In genomic region chr14:36919886-36920285, GRCm38 (mm10) we compare ENCODE assay signal across 11 mouse cellular contexts. TPM values are rescaled to one million over a fixed set of nuclear protein-coding genes. Genes with fewer than 3 reads are reported as not detected.
DNase-seq lines count a peak whose midpoint lies in the region; ATAC-seq and TF ChIP-seq lines count a peak whose summit lies in the region.
"Had no signal": no experiment of that assay in that cellular context is flagged by ENCODE, and none has a peak within 500 bp of the region (broad histone marks: within the 10 kb centered on the region; RNA-seq: fewer than 3 reads in every experiment).

No protein-coding gene starts in this region.

- peaks cover 11% of the 10 kb centered on the region; the same call in 1 of the 2 replicates for H3K36me3 ChIP-seq in forebrain, postnatal 0 days (ENCODE audit: insufficient read depth)
- peaks cover 14% of the 10 kb centered on the region for H3K36me3 ChIP-seq in forebrain, embryonic 13.5 days (ENCODE audit: poor library complexity, severe bottlenecking)
- peaks cover 9% of the 10 kb centered on the region; the same call in 1 of the 2 replicates for H3K36me3 ChIP-seq in hindbrain, embryonic 15.5 days
- H3K36me3 ChIP-seq in hindbrain, embryonic 12.5 days, result peaks cover 18% of the 10 kb centered on the region
- H3K36me3 ChIP-seq in limb, embryonic 12.5 days, result no peaks in the 10 kb centered on the region
- H3K36me3 ChIP-seq in limb, embryonic 10.5 days, result 0 out of 2 replicates have a peak, but pooled peaks cover 4% of the 10 kb centered on the region
- peaks cover 11% of the 10 kb centered on the region; the same call in 1 of the 2 replicates for H3K36me3 ChIP-seq in limb, embryonic 13.5 days

- no peak overlapping the region for H3K9ac ChIP-seq in forebrain, postnatal 0 days
- no peak overlapping the region for H3K9ac ChIP-seq in forebrain, embryonic 13.5 days
- no peak overlapping the region for H3K9ac ChIP-seq in hindbrain, embryonic 15.5 days
- no peak overlapping the region for H3K9ac ChIP-seq in hindbrain, embryonic 12.5 days
- no peak overlapping the region for H3K9ac ChIP-seq in limb, embryonic 12.5 days (replicated peaks)
- H3K9ac ChIP-seq in limb, embryonic 13.5 days, result no peak overlapping the region
- H3K9ac ChIP-seq: neural tube, embryonic 12.5 days had no signal

- ATAC-seq in forebrain, postnatal 0 days, result no peak
- ATAC-seq in forebrain, embryonic 13.5 days, result no peak
- no peak for ATAC-seq in hindbrain, embryonic 15.5 days (ENCODE audit: low FRiP score, low read depth)
- no peak for ATAC-seq in hindbrain, embryonic 12.5 days (ENCODE audit: low FRiP score)
- ATAC-seq in limb, embryonic 12.5 days (ENCODE audit: insufficient number of reproducible peaks, insufficient read depth, low FRiP score, low TSS enrichment, low read depth), result no peak
- ATAC-seq in limb, embryonic 13.5 days (ENCODE audit: low FRiP score, low read depth), result no peak

- DNase-seq in forebrain, postnatal 0 days, result no peak
- no peak for DNase-seq in limb, embryonic 10.5 days (ENCODE audit: low spot score)
- no peak for DNase-seq in adrenal gland, postnatal 36 days
- DNase-seq: thymus, postnatal 14 days had no signal

- peak overlapping the region; percentile 76; the same call in 1 of the 2 replicates for H3K27ac ChIP-seq in forebrain, postnatal 0 days (ENCODE audit: low read depth, low read length)
- no peak overlapping the region for H3K27ac ChIP-seq in forebrain, embryonic 13.5 days
- H3K27ac ChIP-seq in hindbrain, embryonic 15.5 days (replicated peaks), result peak overlapping the region; percentile 78; the same call in 1 of the 2 replicates
- no peak overlapping the region for H3K27ac ChIP-seq in hindbrain, embryonic 12.5 days
- peak overlapping the region; percentile 90; the same call in 1 of the 2 replicates for H3K27ac ChIP-seq in limb, embryonic 12.5 days
- H3K27ac ChIP-seq in limb, embryonic 10.5 days, result no peak overlapping the region
- H3K27ac ChIP-seq in limb, embryonic 13.5 days, result peak overlapping the region; percentile 89; the same call in 1 of the 2 replicates
- H3K27ac ChIP-seq: neural tube, embryonic 12.5 days had no signal

- no peaks in the 10 kb centered on the region for H3K4me1 ChIP-seq in forebrain, postnatal 0 days (ENCODE audit: insufficient read depth)
- no peaks in the 10 kb centered on the region for H3K4me1 ChIP-seq in forebrain, embryonic 13.5 days
- H3K4me1 ChIP-seq in hindbrain, embryonic 15.5 days (replicated peaks), result no peaks in the 10 kb centered on the region
- no peaks in the 10 kb centered on the region for H3K4me1 ChIP-seq in hindbrain, embryonic 12.5 days
- H3K4me1 ChIP-seq in limb, embryonic 12.5 days (replicated peaks), result peaks cover 12% of the 10 kb centered on the region; the same call in 1 of the 2 replicates
- H3K4me1 ChIP-seq in limb, embryonic 10.5 days, result 0 out of 2 replicates have a peak, but pooled peaks cover 4% of the 10 kb centered on the region
- H3K4me1 ChIP-seq in limb, embryonic 13.5 days, result peaks cover 20% of the 10 kb centered on the region
- H3K4me1 ChIP-seq: midbrain, embryonic 10.5 days; neural tube, embryonic 12.5 days had no signal

- no peaks in the 10 kb centered on the region for H3K27me3 ChIP-seq in forebrain, postnatal 0 days (ENCODE audit: insufficient read depth, low read length)
- H3K27me3 ChIP-seq in forebrain, embryonic 13.5 days, result no peaks in the 10 kb centered on the region
- no peaks in the 10 kb centered on the region for H3K27me3 ChIP-seq in hindbrain, embryonic 15.5 days
- H3K27me3 ChIP-seq in hindbrain, embryonic 12.5 days, result no peaks in the 10 kb centered on the region
- H3K27me3 ChIP-seq in limb, embryonic 12.5 days, result no peaks in the 10 kb centered on the region
- no peaks in the 10 kb centered on the region for H3K27me3 ChIP-seq in limb, embryonic 10.5 days (ENCODE audit: low read depth, poor library complexity, severe bottlenecking)
- no peaks in the 10 kb centered on the region for H3K27me3 ChIP-seq in limb, embryonic 13.5 days
- H3K27me3 ChIP-seq: neural tube, embryonic 12.5 days had no signal

- no peak overlapping the region for H3K4me3 ChIP-seq in forebrain, postnatal 0 days (ENCODE audit: low read depth, low read length)
- H3K4me3 ChIP-seq in forebrain, embryonic 13.5 days, result no peak overlapping the region
- H3K4me3 ChIP-seq in hindbrain, embryonic 15.5 days, result no peak overlapping the region
- H3K4me3 ChIP-seq in hindbrain, embryonic 12.5 days, result no peak overlapping the region
- no peak overlapping the region for H3K4me3 ChIP-seq in limb, embryonic 12.5 days (replicated peaks)
- H3K4me3 ChIP-seq in limb, embryonic 10.5 days, result no peak overlapping the region
- no peak overlapping the region for H3K4me3 ChIP-seq in limb, embryonic 13.5 days
- H3K4me3 ChIP-seq: midbrain, embryonic 10.5 days; neural tube, embryonic 12.5 days had no signal

- H3K4me2 ChIP-seq in forebrain, postnatal 0 days (ENCODE audit: low read depth), result no peak overlapping the region
- no peak overlapping the region for H3K4me2 ChIP-seq in forebrain, embryonic 13.5 days
- no peak overlapping the region for H3K4me2 ChIP-seq in hindbrain, embryonic 15.5 days
- H3K4me2 ChIP-seq in hindbrain, embryonic 12.5 days (replicated peaks), result no peak overlapping the region
- H3K4me2 ChIP-seq in limb, embryonic 12.5 days, result no peak overlapping the region
- 0 out of 2 replicates have a peak overlapping the region, but pooled peaks have one; percentile 46 for H3K4me2 ChIP-seq in limb, embryonic 13.5 days (replicated peaks)
- H3K4me2 ChIP-seq: neural tube, embryonic 12.5 days had no signal

- 90% methylated on average over 8 of the region's 8 CpGs for WGBS in forebrain, postnatal 0 days
- WGBS in forebrain, embryonic 13.5 days, result 95% methylated on average over 8 of the region's 8 CpGs
- 95% methylated on average over 8 of the region's 8 CpGs for WGBS in hindbrain, embryonic 15.5 days
- 93% methylated on average over 8 of the region's 8 CpGs for WGBS in hindbrain, embryonic 12.5 days
- WGBS in limb, embryonic 12.5 days, result 86% methylated on average over 8 of the region's 8 CpGs
- whole genome bisulfite sequencing in limb, embryonic 10.5 days, result 95% methylated on average over 8 of the region's 8 CpGs
- WGBS in limb, embryonic 13.5 days, result 76% methylated on average over 8 of the region's 8 CpGs

- no peak for TF ChIP-seq CTCF in forebrain, postnatal 0 days (IDR thresholded peaks at IDR 0.05; ENCODE audit: low read depth)

- no peaks in the 10 kb centered on the region for H3K9me3 ChIP-seq in forebrain, postnatal 0 days (ENCODE audit: low read length)
- H3K9me3 ChIP-seq in forebrain, embryonic 13.5 days (replicated peaks), result no peaks in the 10 kb centered on the region
- H3K9me3 ChIP-seq in hindbrain, embryonic 15.5 days, result no peaks in the 10 kb centered on the region
- H3K9me3 ChIP-seq in hindbrain, embryonic 12.5 days (replicated peaks), result no peaks in the 10 kb centered on the region
- H3K9me3 ChIP-seq in limb, embryonic 12.5 days, result no peaks in the 10 kb centered on the region
- no peaks in the 10 kb centered on the region for H3K9me3 ChIP-seq in limb, embryonic 10.5 days (replicated peaks)
- no peaks in the 10 kb centered on the region for H3K9me3 ChIP-seq in limb, embryonic 13.5 days
- H3K9me3 ChIP-seq: midbrain, embryonic 10.5 days; neural tube, embryonic 12.5 days had no signal

RNA-seq across cellular contexts. Expression of gene Ccser2, which starts 48.7 kb away (rescaled TPM):
- 88.8 and 98.3 TPM in 2 replicates for total RNA-seq in forebrain, postnatal 0 days (2014; rRNA removed)
- polyA plus RNA-seq in forebrain, postnatal 0 days (2015; fragmentation: Nextera tagmentation; extraction: Ambion mirVana), result 73.1 and 101 TPM in 2 replicates
- polyA plus RNA-seq in forebrain, embryonic 13.5 days (2015; fragmentation: Nextera tagmentation; extraction: Ambion mirVana), result 52.7 and 53.2 TPM in 2 replicates
- polyA plus RNA-seq in hindbrain, embryonic 15.5 days (2015; fragmentation: Nextera tagmentation; extraction: Ambion mirVana), result 97.2 and 103 TPM in 2 replicates
- 58.0 and 59.4 TPM in 2 replicates for polyA plus RNA-seq in hindbrain, embryonic 12.5 days (2016; fragmentation: Nextera tagmentation; extraction: Ambion mirVana)
- polyA plus RNA-seq in limb, embryonic 12.5 days (2016; fragmentation: Nextera tagmentation; extraction: Ambion mirVana), result 32.3 and 32.6 TPM in 2 replicates
- 20.0 and 25.5 TPM in 2 replicates for polyA plus RNA-seq in limb, embryonic 10.5 days (2016; fragmentation: Nextera tagmentation; extraction: Ambion mirVana)
- 44.6 and 54.3 TPM in 2 replicates for polyA plus RNA-seq in limb, embryonic 13.5 days (2015; fragmentation: Nextera tagmentation; extraction: Ambion mirVana)
- 10 to 100 TPM; 32.2 to 40.0 TPM for total RNA-seq in adrenal gland, postnatal 36 days (2021)

Comparison
In these comparisons a context has a peak if more than half of its experiments do, and no peak if none do; other contexts are left out.
1. H3K27ac ChIP-seq: peak in forebrain, postnatal 0 days (single experiment), hindbrain, embryonic 15.5 days (single experiment), limb, embryonic 12.5 days (single experiment) and limb, embryonic 13.5 days (single experiment); none in forebrain, embryonic 13.5 days (single experiment), hindbrain, embryonic 12.5 days (single experiment) and limb, embryonic 10.5 days (single experiment).